Mouse (Mus musculus) brain, embryonic 14.5 days (tissue): ENCODE measurements around the gene Grhl1.

Source experiments
- CTCF ChIP-seq: fragments of 200-500 bp; IDR thresholded peaks from 2 replicates; pipeline ENCODE4 v1.5.1; 2012; ENCODE audit warnings: inconsistent platforms, mild to moderate bottlenecking, moderate library complexity, borderline replicate concordance; ENCODE audit not compliant: insufficient read depth, insufficient read length; ENCODE audit errors: extremely low read depth
- POLR2A ChIP-seq: fragments of 200-500 bp; IDR thresholded peaks from 2 replicates; pipeline ENCODE4 v1.6.1; 2012; ENCODE audit warnings: mild to moderate bottlenecking, inconsistent platforms, borderline replicate concordance; ENCODE audit not compliant: poor library complexity, insufficient read depth, insufficient read length, severe bottlenecking; ENCODE audit errors: extremely low read depth

- TF ChIP-seq CTCF: no peak
- TF ChIP-seq POLR2A: no peak
Observed at GRCm38 (mm10) chr12:24648094-24648493, 76.0 kb downstream of the Grhl1 start.
